Mouse (Mus musculus): Measurements from ENCODE around the gene Macc1. TPM values are rescaled to one million over a fixed set of nuclear protein-coding genes. Genes with fewer than 3 reads are reported as not detected.
A peak's percentile ranks its signal among the peaks of the same experiment; 100 is the strongest.

The Macc1 gene
- polyA plus RNA-seq, 1 experiment from 2014 or later = 0.02 TPM

DNA sequence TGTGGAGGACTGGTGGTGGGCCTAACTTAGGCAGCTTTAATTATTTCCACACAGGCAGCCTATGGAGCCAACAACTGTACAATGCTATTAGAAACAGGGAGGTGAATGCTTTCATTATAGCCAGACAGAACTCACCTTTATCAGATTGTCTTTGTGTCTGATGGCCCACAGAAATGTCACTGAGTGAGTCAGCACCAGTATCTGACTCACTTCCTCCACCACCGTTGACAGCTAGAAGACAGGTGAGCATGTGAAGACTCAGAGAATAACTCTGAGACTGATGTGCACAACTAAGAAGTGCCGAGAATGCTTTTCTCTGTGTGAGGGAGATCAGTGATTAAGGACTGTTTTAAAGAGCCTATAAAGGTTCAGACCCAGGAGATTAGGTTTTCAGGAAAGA is 73.9 kb downstream of the Macc1 start:
- H3K27me3 ChIP-seq = no peaks in the 10 kb centered on the region
- no peaks in the 10 kb centered on the region for H3K9me3 ChIP-seq (replicated peaks)
- no peak overlapping the region for H3K27ac ChIP-seq (replicated peaks)
- no peak for ATAC-seq (ENCODE audit: insufficient read depth)
- no peaks in the 10 kb centered on the region for H3K4me1 ChIP-seq (replicated peaks)
- H3K9ac ChIP-seq = no peak overlapping the region
- H3K4me2 ChIP-seq = no peak overlapping the region
- no peaks in the 10 kb centered on the region for H3K36me3 ChIP-seq (replicated peaks)
- WGBS (ENCODE audit: insufficient replicate concordance) = 41% methylated on average over 2 of the region's 2 CpGs
- no peak overlapping the region for H3K4me3 ChIP-seq (replicated peaks)

DNA sequence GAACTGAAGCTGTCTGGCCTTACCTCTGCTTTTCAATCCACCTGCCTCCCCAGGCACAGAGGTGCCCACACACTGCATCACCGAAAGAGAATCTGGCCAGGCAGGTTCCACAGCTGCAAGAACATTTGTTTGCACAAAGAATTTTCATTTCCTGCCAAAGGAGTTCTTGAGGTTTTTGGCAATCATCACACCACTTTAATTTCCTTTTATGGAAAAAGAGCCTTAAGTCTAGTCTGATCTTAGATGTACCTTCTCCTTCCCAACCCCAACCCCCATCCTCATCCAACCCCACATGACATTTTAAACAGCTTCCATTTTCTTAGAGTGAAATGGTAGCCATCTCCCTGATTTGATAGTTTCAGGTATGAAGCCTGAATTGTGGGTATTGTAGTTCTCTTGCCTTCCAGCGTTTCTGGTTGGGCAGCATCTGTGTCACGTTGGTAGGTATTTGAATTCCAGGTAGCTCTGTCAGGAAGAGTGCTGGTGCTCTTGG is 76.2 kb downstream of the Macc1 start:
- Histone ChIP-seq H3K4me3 (replicated peaks) (no peak overlapping the region), H3K9ac (no peak overlapping the region), H3K4me1 (replicated peaks) (no peaks in the 10 kb centered on the region), H3K9me3 (replicated peaks) (no peaks in the 10 kb centered on the region), H3K36me3 (replicated peaks) (no peaks in the 10 kb centered on the region), H3K4me2 (no peak overlapping the region), H3K27ac (replicated peaks) (no peak overlapping the region), H3K27me3 (no peaks in the 10 kb centered on the region)
- ATAC-seq (ENCODE audit: insufficient read depth) = no peak
- WGBS (ENCODE audit: insufficient replicate concordance) = 32% methylated on average over 3 of the region's 3 CpGs

DNA sequence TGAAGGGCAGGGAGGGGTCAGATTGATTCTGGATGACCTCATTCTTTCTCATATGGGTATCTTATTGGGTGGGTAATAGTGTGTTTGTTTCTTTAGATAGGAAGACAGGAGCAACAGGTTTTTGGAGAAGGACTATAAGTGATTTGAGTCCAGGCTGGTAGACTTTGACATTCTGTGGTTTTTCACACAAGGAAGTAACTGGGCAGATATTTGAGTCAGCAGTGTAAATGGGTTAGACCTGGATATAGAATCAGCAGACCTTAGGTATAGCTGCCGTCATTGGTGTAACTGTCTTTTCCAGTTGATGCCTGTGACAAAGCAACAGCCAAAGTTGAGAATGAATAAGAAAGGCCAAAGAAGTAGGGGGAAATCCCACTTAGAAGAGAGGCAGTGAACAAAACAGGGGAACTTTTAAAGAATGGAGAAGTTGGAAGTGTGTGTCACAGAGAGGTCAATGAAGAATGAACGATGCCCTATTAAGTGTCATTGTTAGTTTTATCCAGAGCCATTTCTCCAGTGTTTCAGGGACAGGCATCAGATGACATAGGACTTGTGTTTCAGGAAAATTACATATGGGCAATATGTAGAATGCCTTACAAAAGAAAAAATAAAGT is 84.1 kb downstream of the Macc1 start:
- Histone ChIP-seq H3K4me3 (replicated peaks) (no peak overlapping the region), H3K4me2 (no peak overlapping the region), H3K27ac (replicated peaks) (no peak overlapping the region), H3K9me3 (replicated peaks) (no peaks in the 10 kb centered on the region), H3K36me3 (replicated peaks) (no peaks in the 10 kb centered on the region), H3K9ac (no peak overlapping the region), H3K4me1 (replicated peaks) (no peaks in the 10 kb centered on the region), H3K27me3 (no peaks in the 10 kb centered on the region)
- no peak for ATAC-seq (ENCODE audit: insufficient read depth)
- 52% methylated on average over 2 of the region's 2 CpGs for WGBS (ENCODE audit: insufficient replicate concordance)

DNA sequence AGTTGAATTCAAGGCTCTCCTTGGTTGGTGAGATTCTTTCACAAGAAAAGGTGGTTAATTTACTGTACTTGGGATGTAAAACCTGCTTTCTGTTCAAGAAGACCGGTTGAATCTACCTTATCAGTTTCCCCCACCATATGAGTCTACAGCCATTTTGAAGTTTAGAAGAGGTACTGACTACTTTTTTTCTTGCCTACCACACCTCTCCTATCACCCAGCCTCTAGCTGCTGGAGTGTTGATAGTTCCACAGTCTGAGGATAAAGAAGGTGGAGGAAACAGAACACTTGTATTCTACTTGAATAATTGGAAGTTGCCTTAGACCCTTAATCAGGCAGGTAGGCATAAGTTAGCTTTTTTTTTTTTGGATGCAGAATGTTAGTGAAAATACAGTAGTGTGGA is 88.2 kb downstream of the Macc1 start:
- Histone ChIP-seq H3K4me1 (replicated peaks) (0 out of 2 replicates have a peak, but pooled peaks cover 3% of the 10 kb centered on the region), H3K4me2 (no peak overlapping the region), H3K9ac (no peak overlapping the region), H3K9me3 (replicated peaks) (no peaks in the 10 kb centered on the region), H3K27ac (replicated peaks) (no peak overlapping the region), H3K27me3 (no peaks in the 10 kb centered on the region), H3K36me3 (replicated peaks) (no peaks in the 10 kb centered on the region), H3K4me3 (replicated peaks) (no peak overlapping the region)
- ATAC-seq (ENCODE audit: insufficient read depth) = no peak
- 49% methylated on average over 1 of the region's 1 CpGs for WGBS (ENCODE audit: insufficient replicate concordance)

DNA sequence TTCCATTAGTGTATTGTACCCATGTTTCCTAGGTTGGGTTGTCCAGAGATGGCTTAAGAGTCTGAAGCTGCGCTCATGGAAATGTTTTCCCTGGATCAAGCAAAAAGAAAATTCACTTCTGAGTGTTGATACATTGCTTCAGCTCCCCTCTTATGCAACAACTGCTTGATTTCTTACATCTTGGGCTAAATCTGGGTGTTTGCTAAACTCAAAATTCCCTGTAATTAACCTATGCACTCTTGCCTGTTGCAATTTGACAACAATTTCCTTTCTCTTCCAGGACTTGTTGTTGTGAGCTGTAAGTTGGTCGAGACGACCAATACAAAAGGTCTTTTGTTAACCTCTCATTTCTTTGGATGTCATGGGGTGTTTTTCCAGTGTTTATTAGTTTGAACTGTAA is 88.7 kb downstream of the Macc1 start:
- Histone ChIP-seq H3K4me3 (replicated peaks) (no peak overlapping the region), H3K4me1 (replicated peaks) (0 out of 2 replicates have a peak, but pooled peaks cover 3% of the 10 kb centered on the region), H3K27me3 (no peaks in the 10 kb centered on the region), H3K9ac (no peak overlapping the region), H3K9me3 (replicated peaks) (no peaks in the 10 kb centered on the region), H3K36me3 (replicated peaks) (no peaks in the 10 kb centered on the region), H3K4me2 (no peak overlapping the region), H3K27ac (replicated peaks) (no peak overlapping the region)
- WGBS (ENCODE audit: insufficient replicate concordance) = 52% methylated on average over 3 of the region's 3 CpGs
- ATAC-seq (ENCODE audit: insufficient read depth) = no peak

DNA sequence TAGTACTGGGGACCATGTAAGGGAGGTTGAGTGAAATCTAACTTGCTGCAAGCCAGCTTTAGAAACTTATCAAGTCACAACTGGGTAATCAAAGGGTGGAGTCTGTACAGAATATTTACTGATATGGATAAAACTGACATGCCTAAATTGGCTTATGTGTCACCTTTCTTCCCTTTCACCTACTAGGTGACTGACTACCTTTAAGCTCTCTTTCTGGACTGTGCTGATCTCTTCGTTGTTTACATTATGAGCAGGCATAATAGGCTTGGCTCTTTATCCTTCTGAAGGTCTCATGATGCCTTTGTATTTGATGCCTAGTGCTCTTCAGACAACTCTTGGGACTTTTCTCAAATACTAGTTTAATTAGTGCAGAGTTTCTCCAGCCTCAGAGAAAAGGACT is 90.7 kb downstream of the Macc1 start:
- Histone ChIP-seq H3K4me3 (replicated peaks) (no peak overlapping the region), H3K4me2 (no peak overlapping the region), H3K9me3 (replicated peaks) (no peaks in the 10 kb centered on the region), H3K27ac (replicated peaks) (no peak overlapping the region), H3K4me1 (replicated peaks) (0 out of 2 replicates have a peak, but pooled peaks cover 3% of the 10 kb centered on the region), H3K9ac (no peak overlapping the region), H3K27me3 (no peaks in the 10 kb centered on the region), H3K36me3 (replicated peaks) (no peaks in the 10 kb centered on the region)
- WGBS (ENCODE audit: insufficient replicate concordance) = 56% methylated on average over 1 of the region's 1 CpGs
- ATAC-seq (ENCODE audit: insufficient read depth) = no peak

DNA sequence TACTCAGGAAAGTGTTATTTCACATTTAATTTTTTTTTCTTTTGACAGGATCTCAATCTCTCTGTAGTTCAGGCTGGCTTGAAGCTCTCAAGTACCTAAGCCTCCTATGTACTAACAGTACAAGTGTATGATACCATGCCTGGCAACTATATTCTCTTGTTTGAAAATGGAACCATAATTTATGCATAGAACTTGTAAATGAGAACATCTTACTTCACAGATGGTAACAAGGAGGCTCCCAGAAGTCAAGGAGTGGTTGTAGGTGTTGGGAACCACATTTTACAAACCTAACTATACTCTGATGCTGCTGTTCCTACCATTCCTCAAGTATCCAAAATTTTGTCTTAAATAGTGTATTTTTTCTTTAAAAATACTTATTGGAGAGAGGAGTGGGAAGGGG is 96.5 kb downstream of the Macc1 start:
- H3K4me1 ChIP-seq (replicated peaks) = no peaks in the 10 kb centered on the region
- H3K9me3 ChIP-seq (replicated peaks) = no peaks in the 10 kb centered on the region
- H3K4me3 ChIP-seq (replicated peaks) = no peak overlapping the region
- no peak overlapping the region for H3K9ac ChIP-seq
- ATAC-seq (ENCODE audit: insufficient read depth) = no peak
- H3K36me3 ChIP-seq (replicated peaks) = no peaks in the 10 kb centered on the region
- no peak overlapping the region for H3K4me2 ChIP-seq
- no peak overlapping the region for H3K27ac ChIP-seq (replicated peaks)
- H3K27me3 ChIP-seq = no peaks in the 10 kb centered on the region

DNA sequence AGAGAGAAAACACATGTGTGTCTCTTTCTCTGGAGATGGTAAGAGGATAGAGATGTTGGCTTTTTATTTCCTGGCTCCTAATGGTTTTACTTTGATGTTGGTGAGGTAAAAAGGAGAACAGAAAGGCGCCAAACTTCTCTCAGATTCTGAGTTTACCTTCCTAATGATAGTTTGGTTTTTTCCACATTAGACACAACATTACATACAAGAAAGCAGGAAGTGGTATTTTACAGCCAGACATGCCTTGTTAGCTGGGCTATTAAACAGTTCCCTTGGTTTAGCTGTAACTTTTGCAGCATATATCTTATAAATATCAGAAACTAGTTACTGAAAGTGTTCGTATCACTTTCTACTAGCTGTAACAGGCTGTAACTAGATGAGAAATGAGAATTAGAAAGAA is 96.9 kb downstream of the Macc1 start:
- Histone ChIP-seq H3K9me3 (replicated peaks) (no peaks in the 10 kb centered on the region), H3K9ac (no peak overlapping the region), H3K4me1 (replicated peaks) (no peaks in the 10 kb centered on the region), H3K27me3 (no peaks in the 10 kb centered on the region), H3K4me3 (replicated peaks) (no peak overlapping the region), H3K4me2 (no peak overlapping the region), H3K27ac (replicated peaks) (no peak overlapping the region), H3K36me3 (replicated peaks) (no peaks in the 10 kb centered on the region)
- WGBS (ENCODE audit: insufficient replicate concordance) = 48% methylated on average over 2 of the region's 2 CpGs
- no peak for ATAC-seq (ENCODE audit: insufficient read depth)

DNA sequence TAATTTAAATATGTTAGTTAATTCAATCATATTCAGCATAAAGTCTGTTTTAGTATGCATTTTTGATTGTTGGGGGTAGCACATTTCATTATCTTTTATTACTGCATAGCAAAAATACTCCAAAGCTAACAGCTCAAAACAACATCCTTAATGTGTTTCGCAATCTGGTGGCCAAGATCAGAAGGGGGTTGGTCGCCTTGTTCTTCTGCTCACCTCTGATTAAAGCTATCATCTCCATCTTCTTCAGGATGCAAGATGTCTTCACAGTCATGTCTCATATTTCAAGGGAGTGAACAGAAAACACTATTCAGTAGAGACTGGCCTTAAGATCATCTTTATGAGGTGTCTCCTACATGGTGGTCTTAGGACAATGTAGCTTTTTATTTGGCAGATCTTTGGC is 97.9 kb downstream of the Macc1 start:
- peak; percentile 37; the same call in 1 of the 2 replicates for ATAC-seq (ENCODE audit: insufficient read depth)
- WGBS (ENCODE audit: insufficient replicate concordance) = 59% methylated on average over 2 of the region's 2 CpGs

DNA sequence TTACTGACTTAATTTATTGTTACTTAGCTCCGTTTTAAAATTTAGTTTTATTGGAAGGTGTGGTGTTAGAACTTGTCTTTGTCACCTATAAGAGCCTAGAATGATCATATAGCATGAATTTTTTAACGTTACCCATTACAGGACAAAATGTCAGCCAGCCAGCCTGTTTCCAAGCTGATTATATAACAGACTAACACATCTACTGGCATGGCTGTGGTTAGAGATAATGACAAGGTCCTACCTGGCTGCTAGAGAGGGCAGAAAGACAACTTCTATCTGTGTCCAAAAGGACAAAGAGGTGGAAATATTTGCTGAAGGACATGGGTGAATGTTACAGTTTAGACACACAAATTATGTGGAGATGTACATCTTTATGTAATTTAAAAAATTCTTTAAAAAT is 101.8 kb downstream of the Macc1 start:
- Histone ChIP-seq H3K27ac (replicated peaks) (no peak overlapping the region), H3K9me3 (replicated peaks) (no peaks in the 10 kb centered on the region), H3K27me3 (no peaks in the 10 kb centered on the region), H3K4me2 (no peak overlapping the region), H3K9ac (no peak overlapping the region), H3K4me1 (replicated peaks) (no peaks in the 10 kb centered on the region), H3K4me3 (replicated peaks) (no peak overlapping the region), H3K36me3 (replicated peaks) (no peaks in the 10 kb centered on the region)
- peak; percentile 42; the same call in 1 of the 2 replicates for ATAC-seq (ENCODE audit: insufficient read depth)
- WGBS (ENCODE audit: insufficient replicate concordance) = 31% methylated on average over 2 of the region's 2 CpGs

More for the DNA sequence above, 97.9 kb downstream of the Macc1 start:
- no peaks in the 10 kb centered on the region for H3K36me3 ChIP-seq (replicated peaks)
- no peaks in the 10 kb centered on the region for H3K27me3 ChIP-seq
- no peak overlapping the region for H3K4me2 ChIP-seq
- no peaks in the 10 kb centered on the region for H3K4me1 ChIP-seq (replicated peaks)
- H3K9ac ChIP-seq = no peak overlapping the region
- no peak overlapping the region for H3K4me3 ChIP-seq (replicated peaks)
- no peaks in the 10 kb centered on the region for H3K9me3 ChIP-seq (replicated peaks)
- H3K27ac ChIP-seq (replicated peaks) = no peak overlapping the region

DNA sequence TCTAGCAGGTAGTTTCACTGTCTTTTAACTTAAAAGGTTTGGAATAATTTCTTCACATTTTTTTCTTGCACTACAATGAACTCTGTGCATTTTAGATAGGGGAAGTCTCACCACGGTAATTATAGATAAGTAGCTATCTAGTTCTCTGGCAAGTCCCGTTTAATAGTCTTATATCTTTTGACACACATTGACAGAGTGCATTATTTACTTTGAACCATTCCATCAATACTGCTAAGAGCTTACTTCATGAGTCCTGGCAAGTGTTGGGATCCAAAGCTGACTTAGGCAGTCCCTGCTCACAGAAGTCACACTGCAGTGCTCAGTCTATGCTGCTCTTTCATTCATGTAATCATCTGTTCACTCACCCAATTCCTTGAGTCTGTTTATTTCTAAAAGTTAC is 111.7 kb downstream of the Macc1 start:
- H3K4me1 ChIP-seq (replicated peaks) = peaks cover 3% of the 10 kb centered on the region; the same call in 1 of the 2 replicates
- H3K9me3 ChIP-seq (replicated peaks) = no peaks in the 10 kb centered on the region
- no peaks in the 10 kb centered on the region for H3K27me3 ChIP-seq
- no peak overlapping the region for H3K9ac ChIP-seq
- no peak overlapping the region for H3K4me2 ChIP-seq
- no peak overlapping the region for H3K27ac ChIP-seq (replicated peaks)
- H3K36me3 ChIP-seq (replicated peaks) = no peaks in the 10 kb centered on the region
- H3K4me3 ChIP-seq (replicated peaks) = no peak overlapping the region
- peak; percentile 80 for ATAC-seq (ENCODE audit: insufficient read depth)
- 24% methylated on average over 2 of the region's 2 CpGs for WGBS (ENCODE audit: insufficient replicate concordance)
